Mouse (Mus musculus) A20 (cell line): ENCODE data around the gene Anxa8.

ENCODE experiments used
- DNase-seq: peaks from one replicate; pipeline ENCODE4 v3.0.0-alpha.2; 2011; ENCODE audit warnings: low read depth, low spot score

The Anxa8 gene

GRCm38 (mm10) chr14:34119046-34119723, 33.4 kb downstream of the Anxa8 start:
- DNase-seq = no peak

DNA sequence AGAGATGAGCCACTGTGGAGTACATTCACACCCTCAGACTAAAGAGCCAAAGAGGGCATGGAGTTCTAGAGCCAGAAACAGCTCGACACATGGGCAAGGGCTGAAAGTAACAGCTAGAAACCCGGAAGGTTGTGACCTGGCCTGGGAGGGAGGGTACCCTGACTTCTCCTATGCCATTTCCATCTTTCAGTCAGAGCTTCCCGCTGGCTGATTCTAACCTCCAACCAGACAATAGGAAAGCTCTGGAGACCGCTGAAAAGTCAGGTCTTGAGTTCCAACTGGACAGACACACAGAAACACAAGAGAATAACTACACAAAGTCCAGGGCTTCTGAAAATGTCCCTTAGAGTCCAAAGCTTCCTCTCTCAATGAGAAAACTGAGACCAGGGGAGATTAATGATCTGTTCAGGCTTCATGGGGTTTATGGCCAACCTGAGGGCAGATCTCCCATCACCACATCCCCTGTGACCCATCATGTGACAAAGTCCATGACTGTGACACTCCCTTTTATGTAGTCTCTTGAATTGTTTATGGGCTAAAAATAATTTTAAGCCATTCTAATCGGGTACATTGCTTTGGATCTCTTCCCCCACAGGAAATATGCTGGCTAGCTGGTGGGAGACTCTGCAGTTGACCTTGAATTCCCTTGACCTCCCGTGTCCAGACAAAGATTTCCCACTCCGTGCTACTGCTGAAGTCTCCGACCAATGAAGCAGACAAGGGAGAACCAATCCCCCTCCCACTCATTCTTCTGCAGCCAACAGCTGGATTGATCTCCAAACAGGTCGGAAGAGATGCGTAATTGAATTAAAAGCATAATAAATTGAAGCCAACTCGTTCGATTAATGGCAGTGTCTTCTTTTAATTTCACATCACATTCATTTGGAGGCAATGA, 34.5 kb downstream of the Anxa8 start:
- no peak for DNase-seq

GRCm38 (mm10) chr14:34120923-34121351, 35.2 kb downstream of the Anxa8 start:
- DNase-seq = no peak

- no peak for DNase-seq
These were observed 35.9 kb downstream of the Anxa8 start for GRCm38 (mm10) chr14:34121691-34122090.

GRCm38 (mm10) chr14:34131216-34131615, 45.4 kb downstream of the Anxa8 start:
- DNase-seq = no peak

DNA sequence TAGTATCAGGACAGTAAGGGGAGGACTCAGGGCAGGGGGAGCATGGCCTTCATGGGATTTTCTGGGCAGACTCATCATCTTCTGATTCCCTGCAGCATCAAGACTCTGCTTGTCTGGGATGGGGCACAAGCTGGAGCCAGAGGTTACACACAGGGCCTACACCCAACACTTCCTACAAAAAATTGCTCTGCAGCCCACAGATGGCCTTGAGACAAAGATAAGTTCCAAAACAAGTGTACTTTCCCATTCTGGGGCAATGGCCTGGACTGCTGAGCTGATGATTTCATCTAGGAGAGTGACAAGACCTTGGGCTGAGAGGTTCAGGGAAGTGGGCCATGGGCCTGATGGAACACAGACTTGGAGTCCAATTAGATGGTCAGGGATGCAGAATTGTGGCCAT, 49.6 kb downstream of the Anxa8 start:
- DNase-seq = no peak

- DNase-seq = no peak
These were observed 54.2 kb downstream of the Anxa8 start for GRCm38 (mm10) chr14:34139671-34140664.

DNA sequence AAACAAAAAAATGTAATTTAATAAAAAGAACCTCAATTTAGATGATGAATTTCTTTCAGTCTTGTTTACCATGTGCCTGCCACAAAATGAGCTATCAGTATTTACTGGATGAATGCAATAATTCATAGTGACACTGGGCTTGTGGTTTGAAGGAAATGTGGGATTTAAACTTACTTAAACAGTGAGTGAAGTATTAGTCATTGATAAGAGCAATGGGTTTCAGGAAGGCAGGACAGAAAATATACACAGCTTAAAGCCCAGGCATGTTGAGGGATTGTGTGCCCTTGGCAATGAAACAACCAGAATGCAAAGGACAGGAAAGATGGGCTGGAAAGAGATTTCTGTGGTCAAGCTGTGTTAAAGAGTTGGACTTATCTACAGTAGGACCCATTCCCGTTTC, 56.5 kb downstream of the Anxa8 start:
- DNase-seq = no peak

DNA sequence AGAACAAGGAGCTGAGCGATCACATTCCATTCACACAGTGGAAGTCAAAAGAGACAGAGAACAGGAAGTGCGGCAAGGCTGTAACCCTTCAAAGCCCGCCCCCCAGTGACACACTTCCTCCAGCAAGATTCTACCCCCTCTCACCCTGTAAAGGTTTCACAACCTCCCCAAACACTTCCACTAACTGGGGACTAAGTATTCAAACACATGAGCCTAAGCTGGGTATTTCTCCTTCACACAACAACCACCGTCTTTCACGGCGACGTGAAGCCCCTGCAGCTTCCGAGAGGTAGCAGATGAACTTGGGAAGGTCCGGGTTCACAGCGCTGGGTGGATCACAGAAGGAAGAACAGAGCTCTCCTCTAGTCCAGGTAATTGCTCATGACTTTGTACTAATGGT, 57.1 kb downstream of the Anxa8 start:
- no peak for DNase-seq
